Mouse (Mus musculus) intestine, embryonic 14.5 days (tissue): ENCODE measurements around the gene Atg2b. TPM values are rescaled to one million over a fixed set of nuclear protein-coding genes. Genes with fewer than 3 reads are reported as not detected.
A peak's percentile ranks its signal among the peaks of the same experiment; 100 is the strongest.

ENCODE experiments used
- ATAC-seq: fragments of 200-750 bp; cut with Nextera tagmentation; replicated peaks from 2 replicates; pipeline ENCODE4 v1.8.0; 2017; ENCODE audit warnings: low read depth, moderate number of reproducible peaks, moderate TSS enrichment, moderate library complexity; ENCODE audit not compliant: low FRiP score, low TSS enrichment
- DNase-seq: peaks from one replicate; pipeline ENCODE4 v3.0.0-alpha.2; 2018; ENCODE audit warnings: low spot score
- H3K27ac ChIP-seq: fragments of 300-500 bp; sonication (generic); 2 replicates; pipeline ENCODE4 v1.5.1; 2014; ENCODE audit warnings: low read depth, mild to moderate bottlenecking, control low read depth
- H3K27me3 ChIP-seq: fragments of 300-500 bp; sonication (generic); replicated peaks from 2 replicates; pipeline ENCODE4 v1.6.1; 2014; ENCODE audit warnings: low read length, control low read depth; ENCODE audit not compliant: control insufficient read depth, insufficient read depth
- H3K36me3 ChIP-seq: fragments of 300-500 bp; sonication (generic); 2 replicates; pipeline ENCODE4 v1.6.1; 2014; ENCODE audit warnings: low read length, control low read depth; ENCODE audit not compliant: control insufficient read depth, insufficient read depth
- H3K4me1 ChIP-seq: fragments of 300-500 bp; sonication (generic); replicated peaks from 2 replicates; pipeline ENCODE4 v1.6.1; 2014; ENCODE audit warnings: low read length, control low read depth, mixed read lengths; ENCODE audit not compliant: control insufficient read depth, insufficient read depth
- H3K4me2 ChIP-seq: fragments of 300-500 bp; sonication (generic); 2 replicates; pipeline ENCODE4 v1.6.1; 2014; ENCODE audit warnings: low read length
- H3K4me3 ChIP-seq: fragments of 300-500 bp; sonication (generic); 2 replicates; pipeline ENCODE4 v1.5.1; 2014; ENCODE audit warnings: low read depth, low read length, control low read depth, mixed read lengths
- H3K9ac ChIP-seq: fragments of 300-500 bp; sonication (generic); 2 replicates; pipeline ENCODE4 v1.6.1; 2014; ENCODE audit warnings: mild to moderate bottlenecking, low read length
- H3K9me3 ChIP-seq: fragments of 300-500 bp; sonication (generic); 2 replicates; pipeline ENCODE4 v1.6.1; 2016; ENCODE audit warnings: low read length, control low read depth; ENCODE audit not compliant: control insufficient read depth
- WGBS: fragments of 180-500 bp; shearing (Covaris S2); extraction: QIAGEN DNeasy Blood & Tissue Kit; methylation state at CpG from one replicate; pipeline ENCODE4 v1.1.7; 2014; 5-methylcytosine and 5-hydroxymethylcytosine counted together
- polyA plus RNA-seq: library from polyadenylated mRNA; unstranded; fragments of >200 nt; fragmentation: Nextera tagmentation; extraction: Ambion mirVana; gene quantifications from 2 replicates; pipeline ENCODE4 v1.2.1, GENCODE M21; 2014

Gene Atg2b
- polyA plus RNA-seq, 1 experiment from 2014 or later, result 17.8 TPM

DNA sequence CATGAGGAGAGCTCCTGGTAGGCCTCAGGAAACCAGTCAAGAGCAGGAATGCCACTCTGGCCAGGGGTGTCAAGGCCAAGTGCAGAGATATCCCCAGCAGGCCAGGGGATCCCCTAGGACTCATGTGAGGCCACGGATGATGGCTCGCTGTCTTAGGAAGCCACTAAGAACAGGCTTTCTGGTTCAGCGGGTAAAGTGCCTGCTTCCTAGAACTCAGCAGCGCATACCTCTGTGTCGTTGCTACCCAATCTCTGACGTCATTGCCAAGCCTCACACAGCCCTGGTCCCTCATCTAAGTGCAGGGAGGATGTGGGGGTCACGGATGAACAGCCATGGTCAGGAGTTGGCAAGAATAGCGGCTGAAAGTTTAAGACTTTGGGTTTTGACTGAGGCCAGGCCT lies 87.9 kb downstream of the Atg2b start:
- H3K9me3 ChIP-seq, result no peaks in the 10 kb centered on the region
- no peaks in the 10 kb centered on the region for H3K36me3 ChIP-seq
- no peak overlapping the region for H3K4me2 ChIP-seq
- WGBS, result 85% methylated on average over 8 of the region's 8 CpGs
- H3K4me1 ChIP-seq, result peaks cover 4% of the 10 kb centered on the region
- H3K27me3 ChIP-seq, result no peaks in the 10 kb centered on the region
- ATAC-seq (no peak), DNase-seq (no peak)
- no peak overlapping the region for H3K4me3 ChIP-seq
- H3K27ac ChIP-seq, result no peak overlapping the region
- H3K9ac ChIP-seq, result no peak overlapping the region

DNA sequence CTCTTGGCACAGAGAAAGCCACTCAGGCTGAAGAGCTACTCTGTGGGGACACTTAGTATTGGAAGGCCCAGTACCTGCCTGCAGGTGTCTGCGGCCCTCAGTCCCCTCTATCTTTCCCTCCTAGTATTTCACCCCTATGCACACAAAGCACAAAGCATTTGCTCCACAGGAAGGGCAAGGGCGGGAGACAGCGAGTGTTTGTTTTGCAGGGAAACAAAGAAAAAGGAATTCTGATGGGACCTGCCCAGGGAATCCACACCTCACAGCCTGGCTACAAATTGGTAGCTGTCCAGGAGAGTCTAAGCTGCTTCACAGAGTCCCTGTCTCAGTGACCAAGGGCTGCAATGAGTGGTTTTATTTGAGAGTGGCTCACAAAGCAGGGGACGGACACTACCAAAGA lies 91.5 kb downstream of the Atg2b start:
- Histone ChIP-seq H3K9me3 (no peaks in the 10 kb centered on the region), H3K4me2 (no peak overlapping the region), H3K27me3 (no peaks in the 10 kb centered on the region), H3K9ac (no peak overlapping the region), H3K4me3 (no peak overlapping the region), H3K4me1 (peaks cover 4% of the 10 kb centered on the region; the same call in 1 of the 2 replicates), H3K27ac (no peak overlapping the region), H3K36me3 (no peaks in the 10 kb centered on the region)
- 75% methylated on average over 4 of the region's 4 CpGs for WGBS
- DNase-seq (no peak), ATAC-seq (no peak)

DNA sequence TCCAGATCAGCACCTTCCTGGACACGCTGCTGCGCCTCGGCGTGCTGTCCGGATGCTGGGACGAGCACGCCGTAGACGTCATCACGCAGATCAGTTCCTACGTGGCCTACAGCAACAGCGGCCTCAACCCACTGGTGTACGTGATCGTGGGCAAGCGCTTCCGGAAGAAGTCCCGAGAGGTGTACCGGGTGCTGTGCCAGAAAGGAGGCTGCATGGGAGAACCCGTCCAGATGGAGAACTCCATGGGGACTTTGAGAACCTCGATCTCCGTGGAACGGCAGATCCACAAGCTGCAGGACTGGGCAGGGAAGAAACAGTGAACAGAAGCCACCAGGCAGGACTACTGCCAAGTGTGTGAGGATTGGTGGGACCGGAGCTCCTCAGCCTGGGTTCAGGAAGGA lies 92.7 kb downstream of the Atg2b start:
- Histone ChIP-seq H3K4me3 (no peak overlapping the region), H3K27me3 (no peaks in the 10 kb centered on the region), H3K4me2 (no peak overlapping the region), H3K9ac (no peak overlapping the region), H3K27ac (no peak overlapping the region), H3K9me3 (no peaks in the 10 kb centered on the region), H3K36me3 (no peaks in the 10 kb centered on the region), H3K4me1 (no peaks in the 10 kb centered on the region)
- no peak for DNase-seq
- WGBS, result 97% methylated on average over 23 of the region's 23 CpGs
- ATAC-seq, result no peak

DNA sequence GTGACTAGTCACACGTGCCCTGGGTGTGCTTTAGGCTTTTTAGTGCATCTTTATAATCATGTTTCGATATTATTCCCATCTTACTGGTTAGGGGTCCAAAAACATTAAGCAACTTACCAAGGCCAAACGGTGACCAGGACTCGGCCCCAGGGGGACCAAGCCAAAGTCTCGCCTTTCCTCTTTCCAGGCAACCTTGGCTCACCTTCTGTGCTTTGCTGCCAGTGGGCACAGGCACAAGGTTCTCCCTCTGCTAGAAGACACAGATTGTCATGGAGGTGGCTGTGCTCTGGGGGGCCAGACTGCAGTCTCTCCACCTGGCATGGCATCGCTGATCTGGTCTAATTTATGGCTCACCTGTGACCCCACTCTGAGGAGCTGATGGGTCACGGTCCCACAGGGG lies 94.2 kb downstream of the Atg2b start:
- no peaks in the 10 kb centered on the region for H3K27me3 ChIP-seq
- 72% methylated on average over 7 of the region's 7 CpGs for WGBS
- DNase-seq (no peak), ATAC-seq (no peak)
- H3K4me3 ChIP-seq, result no peak overlapping the region
- no peaks in the 10 kb centered on the region for H3K36me3 ChIP-seq
- H3K9me3 ChIP-seq, result no peaks in the 10 kb centered on the region
- no peaks in the 10 kb centered on the region for H3K4me1 ChIP-seq
- no peak overlapping the region for H3K4me2 ChIP-seq
- H3K27ac ChIP-seq, result no peak overlapping the region
- H3K9ac ChIP-seq, result no peak overlapping the region

DNA sequence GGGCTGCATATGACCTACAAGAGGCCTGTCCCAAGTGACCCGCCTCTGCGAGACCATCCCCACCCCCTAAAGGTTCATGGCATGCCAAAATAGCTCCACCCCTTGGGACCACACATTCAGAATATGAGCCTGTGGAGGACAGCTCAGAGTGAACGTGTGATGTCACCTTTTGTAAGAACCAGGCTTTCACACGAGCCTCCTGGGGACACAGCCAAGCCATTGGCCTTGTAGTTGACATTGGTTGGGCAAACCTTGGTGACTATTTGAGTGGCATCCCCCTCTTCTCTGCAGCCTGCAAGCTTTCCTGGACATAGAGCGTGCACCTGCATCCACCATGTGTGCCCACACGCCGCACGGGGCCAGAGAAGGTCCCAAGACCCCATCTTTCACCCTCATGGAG lies 97.5 kb downstream of the Atg2b start:
- no peak overlapping the region for H3K4me2 ChIP-seq
- H3K4me3 ChIP-seq, result no peak overlapping the region
- H3K4me1 ChIP-seq, result no peaks in the 10 kb centered on the region; the same call in 1 of the 2 replicates
- no peak overlapping the region for H3K27ac ChIP-seq
- 84% methylated on average over 8 of the region's 8 CpGs for WGBS
- no peaks in the 10 kb centered on the region for H3K36me3 ChIP-seq
- H3K9ac ChIP-seq, result no peak overlapping the region
- H3K27me3 ChIP-seq, result no peaks in the 10 kb centered on the region
- DNase-seq (no peak), ATAC-seq (no peak)
- H3K9me3 ChIP-seq, result no peaks in the 10 kb centered on the region

DNA sequence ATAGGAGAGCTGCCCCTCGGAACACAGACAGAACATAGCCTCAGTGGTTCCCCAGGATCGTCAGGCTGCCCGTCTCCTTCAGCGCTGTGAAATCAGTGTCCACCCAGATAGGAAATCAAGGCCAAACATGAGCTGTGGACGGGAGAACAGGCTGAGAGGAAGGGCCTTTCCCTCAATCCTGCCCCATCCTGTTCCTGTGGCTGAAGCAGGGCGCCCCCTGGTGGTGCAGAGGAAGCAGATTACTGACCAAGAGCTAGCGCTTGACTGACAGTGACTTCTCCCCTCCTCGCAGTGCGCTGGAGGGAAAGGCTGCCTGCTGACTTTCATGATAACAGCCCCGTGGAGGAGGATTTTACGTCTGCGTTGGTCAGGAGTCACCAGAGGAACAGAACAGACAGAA lies 100.2 kb downstream of the Atg2b start:
- ATAC-seq, result no peak; the same call in 1 of the 2 replicates
- WGBS, result 17% methylated on average over 12 of the region's 12 CpGs

DNA sequence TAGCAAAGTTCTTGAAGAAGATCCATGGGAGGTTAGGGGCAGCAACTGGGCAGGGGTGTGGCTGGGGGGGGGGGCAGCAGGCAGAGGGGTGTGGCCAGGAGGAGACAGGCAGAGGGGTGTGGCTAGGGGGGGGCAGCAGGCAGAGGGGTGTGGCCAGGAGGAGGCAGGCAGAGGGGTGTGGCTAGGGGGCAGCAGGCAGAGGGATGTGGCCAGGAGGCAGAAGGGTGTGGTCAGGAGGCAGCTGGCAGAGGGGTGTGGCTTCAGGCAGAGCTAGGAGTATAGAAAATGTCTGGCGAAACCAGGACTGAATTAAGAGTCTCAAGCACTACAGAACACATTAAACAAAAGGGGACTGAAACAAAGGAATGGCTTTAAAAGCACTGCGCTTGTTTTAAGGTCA lies 101.5 kb downstream of the Atg2b start:
- 21% methylated on average over 2 of the region's 2 CpGs for WGBS
- ATAC-seq, result peak; percentile 51; the same call in 1 of the 2 replicates
- no peak overlapping the region for H3K4me2 ChIP-seq

More for the DNA sequence above, 100.2 kb downstream of the Atg2b start:
- peak; percentile 84 for DNase-seq
- H3K4me1 ChIP-seq, result no peaks in the 10 kb centered on the region; the same call in 1 of the 2 replicates
- no peaks in the 10 kb centered on the region for H3K27me3 ChIP-seq
- H3K27ac ChIP-seq, result no peak overlapping the region
- no peak overlapping the region for H3K4me3 ChIP-seq
- H3K4me2 ChIP-seq, result no peak overlapping the region
- no peak overlapping the region for H3K9ac ChIP-seq
- H3K9me3 ChIP-seq, result no peaks in the 10 kb centered on the region
- H3K36me3 ChIP-seq, result no peaks in the 10 kb centered on the region

DNA sequence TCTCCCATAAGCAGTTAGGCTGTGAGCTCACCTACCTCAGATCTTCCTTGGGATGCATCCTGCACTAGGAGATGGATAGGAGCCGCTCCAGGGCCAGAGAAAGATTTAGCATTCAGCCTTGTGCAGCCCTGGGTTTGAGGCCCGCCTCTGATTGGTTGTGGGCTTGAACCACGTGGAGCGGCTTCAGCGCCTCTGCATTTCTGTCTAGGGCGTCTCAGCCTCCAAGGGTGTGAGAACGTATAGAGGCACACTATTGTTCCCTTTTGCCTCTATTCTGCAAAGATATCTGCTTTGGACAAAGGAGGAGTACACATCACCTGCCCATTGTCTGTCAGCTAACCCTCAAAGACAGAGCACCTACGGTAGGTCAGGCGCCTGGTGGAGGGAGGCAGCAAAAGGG lies 102.5 kb downstream of the Atg2b start:
- 61% methylated on average over 9 of the region's 9 CpGs for WGBS
- ATAC-seq, result no peak

More for the DNA sequence above, 101.5 kb downstream of the Atg2b start:
- no peaks in the 10 kb centered on the region; the same call in 1 of the 2 replicates for H3K4me1 ChIP-seq
- DNase-seq, result no peak
- H3K9me3 ChIP-seq, result no peaks in the 10 kb centered on the region
- H3K9ac ChIP-seq, result no peak overlapping the region
- no peaks in the 10 kb centered on the region for H3K36me3 ChIP-seq
- no peak overlapping the region for H3K27ac ChIP-seq
- no peak overlapping the region for H3K4me3 ChIP-seq
- H3K27me3 ChIP-seq, result no peaks in the 10 kb centered on the region

DNA sequence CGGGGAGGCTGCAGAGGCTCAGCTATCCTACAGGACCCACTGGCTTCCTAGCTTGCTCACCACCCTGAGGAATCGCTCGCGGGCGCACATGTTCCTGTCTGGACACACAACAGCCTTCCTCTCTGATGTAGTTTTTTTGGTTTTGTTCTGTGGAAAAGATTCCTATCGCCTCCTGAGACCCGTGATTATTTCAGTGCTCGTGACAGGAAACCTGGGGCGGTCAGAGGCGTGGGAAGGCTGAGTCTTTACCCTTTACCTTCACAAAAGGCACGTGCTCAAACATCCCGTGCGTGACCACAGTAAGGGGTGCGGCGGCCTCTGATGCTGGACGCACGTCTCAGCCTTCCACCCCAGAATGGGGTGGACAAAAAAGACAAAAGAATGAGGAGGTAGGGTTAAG lies 104.5 kb downstream of the Atg2b start:
- Histone ChIP-seq H3K4me3 (no peak overlapping the region), H3K4me1 (no peaks in the 10 kb centered on the region; the same call in 1 of the 2 replicates), H3K9me3 (no peaks in the 10 kb centered on the region), H3K9ac (no peak overlapping the region), H3K4me2 (no peak overlapping the region), H3K36me3 (no peaks in the 10 kb centered on the region), H3K27ac (no peak overlapping the region), H3K27me3 (no peaks in the 10 kb centered on the region)
- no peak for ATAC-seq
- DNase-seq, result no peak
- 79% methylated on average over 17 of the region's 17 CpGs for WGBS

More for the DNA sequence above, 102.5 kb downstream of the Atg2b start:
- Histone ChIP-seq H3K9ac (no peak overlapping the region), H3K9me3 (no peaks in the 10 kb centered on the region), H3K36me3 (no peaks in the 10 kb centered on the region), H3K4me3 (no peak overlapping the region), H3K4me2 (no peak overlapping the region), H3K27me3 (no peaks in the 10 kb centered on the region), H3K27ac (no peak overlapping the region), H3K4me1 (no peaks in the 10 kb centered on the region; the same call in 1 of the 2 replicates)
- no peak for DNase-seq
